ENCODE assay signal across 21 mouse cellular contexts in the genomic region with DNA sequence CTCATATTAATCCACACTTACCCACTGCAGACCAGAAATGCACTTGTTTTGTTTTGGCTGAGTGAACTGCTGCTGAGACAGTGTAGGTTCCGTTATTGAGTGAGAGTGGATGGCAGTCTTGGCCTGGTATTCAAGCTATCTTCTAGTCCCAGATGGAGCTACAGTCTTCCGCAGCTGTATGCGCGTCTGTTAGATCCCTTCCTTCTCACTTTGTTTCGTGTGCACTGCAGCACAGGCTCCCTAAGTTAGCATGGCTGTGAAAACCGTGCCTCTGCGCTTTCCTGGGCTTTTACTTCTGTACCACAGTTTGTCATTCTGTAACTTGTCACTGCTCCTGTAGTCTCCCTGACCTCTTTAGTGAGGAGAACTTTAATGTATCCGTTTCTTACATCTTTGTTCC.
DNase-seq lines count a peak whose midpoint lies in the region; ATAC-seq lines count a peak whose summit lies in the region.
"Had no signal": no experiment of that assay in that cellular context is flagged by ENCODE, and none has a peak within 500 bp of the region (broad histone marks: within the 10 kb centered on the region; RNA-seq: fewer than 3 reads in every experiment).

No protein-coding gene starts in this region.

- 87% methylated on average over 8 of the region's 8 CpGs for WGBS in forebrain, embryonic 14.5 days
- 87% methylated on average over 8 of the region's 8 CpGs for WGBS in forebrain, embryonic 11.5 days
- 84% methylated on average over 8 of the region's 8 CpGs for WGBS in midbrain, embryonic 13.5 days
- WGBS in midbrain, embryonic 11.5 days = 86% methylated on average over 8 of the region's 8 CpGs
- 52% methylated on average over 8 of the region's 8 CpGs for WGBS in embryonic facial prominence, embryonic 13.5 days

- H3K4me2 ChIP-seq in forebrain, embryonic 14.5 days (ENCODE audit: low read length) = no peak overlapping the region
- H3K4me2 ChIP-seq in forebrain, embryonic 11.5 days (ENCODE audit: low read depth, low read length, severe bottlenecking) = no peak overlapping the region
- no peak overlapping the region for H3K4me2 ChIP-seq in midbrain, embryonic 13.5 days (replicated peaks)
- H3K4me2 ChIP-seq in midbrain, embryonic 11.5 days = no peak overlapping the region
- no peak overlapping the region for H3K4me2 ChIP-seq in embryonic facial prominence, embryonic 13.5 days

- H3K9ac ChIP-seq in forebrain, embryonic 14.5 days (ENCODE audit: low read length) = no peak overlapping the region
- H3K9ac ChIP-seq in forebrain, embryonic 11.5 days (ENCODE audit: low read length) = no peak overlapping the region
- no peak overlapping the region for H3K9ac ChIP-seq in midbrain, embryonic 13.5 days (replicated peaks)
- no peak overlapping the region for H3K9ac ChIP-seq in midbrain, embryonic 11.5 days (ENCODE audit: low read length)
- H3K9ac ChIP-seq in embryonic facial prominence, embryonic 13.5 days = no peak overlapping the region

- peaks cover 42% of the 10 kb centered on the region for H3K36me3 ChIP-seq in forebrain, embryonic 14.5 days (ENCODE audit: control insufficient read depth, insufficient read depth, low read length)
- H3K36me3 ChIP-seq in forebrain, embryonic 11.5 days (ENCODE audit: control insufficient read depth, insufficient read depth, low read length) = no peaks in the 10 kb centered on the region; the same call in 1 of the 2 replicates
- H3K36me3 ChIP-seq in midbrain, embryonic 13.5 days = peaks cover 43% of the 10 kb centered on the region
- no peaks in the 10 kb centered on the region for H3K36me3 ChIP-seq in midbrain, embryonic 11.5 days (ENCODE audit: control insufficient read depth, insufficient read depth, low read length)
- peaks cover 49% of the 10 kb centered on the region for H3K36me3 ChIP-seq in embryonic facial prominence, embryonic 13.5 days

- ATAC-seq in forebrain, embryonic 14.5 days = no peak
- ATAC-seq in forebrain, embryonic 11.5 days (replicated peaks; ENCODE audit: low FRiP score) = no peak
- no peak for ATAC-seq in midbrain, embryonic 13.5 days
- ATAC-seq in midbrain, embryonic 11.5 days (ENCODE audit: low FRiP score) = no peak
- ATAC-seq in embryonic facial prominence, embryonic 13.5 days (ENCODE audit: insufficient number of reproducible peaks, insufficient read depth, low FRiP score, low TSS enrichment, low read depth) = no peak
- ATAC-seq: activated CD4-positive, CD25-positive, alpha-beta regulatory T cell, adult 4 months; hindbrain, postnatal 0 days; intestine, embryonic 16.5 days had no signal

- H3K4me3 ChIP-seq in forebrain, embryonic 14.5 days (ENCODE audit: low read depth, low read length) = no peak overlapping the region
- no peak overlapping the region for H3K4me3 ChIP-seq in forebrain, embryonic 11.5 days (ENCODE audit: low read depth, low read length)
- H3K4me3 ChIP-seq in midbrain, embryonic 13.5 days (replicated peaks) = no peak overlapping the region
- no peak overlapping the region for H3K4me3 ChIP-seq in midbrain, embryonic 11.5 days (ENCODE audit: low read depth, low read length)
- H3K4me3 ChIP-seq in embryonic facial prominence, embryonic 13.5 days = no peak overlapping the region
- H3K4me3 ChIP-seq: gastrocnemius, adult 2 months; heart, embryonic 10.5 days had no signal

- no peak overlapping the region for H3K27ac ChIP-seq in forebrain, embryonic 14.5 days (ENCODE audit: low read depth, low read length)
- no peak overlapping the region for H3K27ac ChIP-seq in forebrain, embryonic 11.5 days (ENCODE audit: low read depth, low read length)
- H3K27ac ChIP-seq in midbrain, embryonic 13.5 days = peak overlapping the region; percentile 39; the same call in 1 of the 2 replicates
- H3K27ac ChIP-seq in midbrain, embryonic 11.5 days (ENCODE audit: low read depth, low read length) = no peak overlapping the region
- 0 out of 2 replicates have a peak overlapping the region, but pooled peaks have one; percentile 16 for H3K27ac ChIP-seq in embryonic facial prominence, embryonic 13.5 days
- H3K27ac ChIP-seq: gastrocnemius, adult 2 months; heart, embryonic 10.5 days; hindbrain, postnatal 0 days had no signal

- no peaks in the 10 kb centered on the region for H3K27me3 ChIP-seq in forebrain, embryonic 14.5 days (replicated peaks; ENCODE audit: control insufficient read depth, insufficient read depth, low read length)
- no peaks in the 10 kb centered on the region for H3K27me3 ChIP-seq in forebrain, embryonic 11.5 days (ENCODE audit: control insufficient read depth, insufficient read depth, low read length)
- H3K27me3 ChIP-seq in midbrain, embryonic 13.5 days = no peaks in the 10 kb centered on the region
- no peaks in the 10 kb centered on the region for H3K27me3 ChIP-seq in midbrain, embryonic 11.5 days (ENCODE audit: control insufficient read depth, insufficient read depth, low read length)
- no peaks in the 10 kb centered on the region for H3K27me3 ChIP-seq in embryonic facial prominence, embryonic 13.5 days

- H3K9me3 ChIP-seq in forebrain, embryonic 14.5 days (replicated peaks; ENCODE audit: control insufficient read depth, low read length) = no peaks in the 10 kb centered on the region
- H3K9me3 ChIP-seq in forebrain, embryonic 11.5 days (ENCODE audit: control insufficient read depth, low read length) = no peaks in the 10 kb centered on the region
- no peaks in the 10 kb centered on the region for H3K9me3 ChIP-seq in midbrain, embryonic 13.5 days
- no peaks in the 10 kb centered on the region for H3K9me3 ChIP-seq in midbrain, embryonic 11.5 days (ENCODE audit: control insufficient read depth, low read length)
- H3K9me3 ChIP-seq in embryonic facial prominence, embryonic 13.5 days = no peaks in the 10 kb centered on the region
- H3K9me3 ChIP-seq: heart, embryonic 10.5 days had no signal

- peak; percentile 13 for DNase-seq in adrenal gland, adult 2 months
- DNase-seq in adrenal gland, adult 18-20 months (ENCODE audit: low spot score in 2 of 2) = no peak
- peak; percentile 23 for DNase-seq in forebrain, embryonic 14.5 days (ENCODE audit: low spot score)
- DNase-seq in forebrain, embryonic 11.5 days (ENCODE audit: low spot score) = no peak
- DNase-seq in midbrain, embryonic 11.5 days (ENCODE audit: low spot score, missing footprints) = no peak
- DNase-seq: cerebellum, adult 2 months; cerebellum, postnatal 25 days; embryo, embryonic 11 days; gastrocnemius, adult 2 months; kidney, adult 9 months; kidney, postnatal 14 days; lung, postnatal 4 days; right cerebral cortex, postnatal 4 days; thymus, adult 18-20 months; thymus, postnatal 36 days had no signal

- no peaks in the 10 kb centered on the region for H3K4me1 ChIP-seq in forebrain, embryonic 14.5 days (ENCODE audit: control insufficient read depth, insufficient read depth, low read length)
- no peaks in the 10 kb centered on the region for H3K4me1 ChIP-seq in forebrain, embryonic 11.5 days (replicated peaks; ENCODE audit: control insufficient read depth, insufficient read depth, low read length)
- H3K4me1 ChIP-seq in midbrain, embryonic 13.5 days (replicated peaks) = no peaks in the 10 kb centered on the region
- no peaks in the 10 kb centered on the region for H3K4me1 ChIP-seq in midbrain, embryonic 11.5 days (ENCODE audit: control insufficient read depth, insufficient read depth, low read length)
- no peaks in the 10 kb centered on the region for H3K4me1 ChIP-seq in embryonic facial prominence, embryonic 13.5 days
- H3K4me1 ChIP-seq: heart, embryonic 10.5 days had no signal

Comparison
In these comparisons a context has a peak if more than half of its experiments do, and no peak if none do; other contexts are left out.
1. DNase-seq: peak in adrenal gland, adult 2 months (single experiment) and forebrain, embryonic 14.5 days (single experiment); none in adrenal gland, adult 18-20 months (0 of 2), forebrain, embryonic 11.5 days (single experiment) and midbrain, embryonic 11.5 days (single experiment).
2. H3K27ac ChIP-seq: peak in midbrain, embryonic 13.5 days (single experiment) and embryonic facial prominence, embryonic 13.5 days (single experiment); none in forebrain, embryonic 14.5 days (single experiment), forebrain, embryonic 11.5 days (single experiment) and midbrain, embryonic 11.5 days (single experiment).